Mouse (Mus musculus): ENCODE results near the gene Hcrtr1. TPM values are rescaled to one million over a fixed set of nuclear protein-coding genes. Genes with fewer than 3 reads are reported as not detected.

Hcrtr1 gene
- polyA plus RNA-seq, 1 experiment from 2014 or later, result 0.34 TPM

DNA sequence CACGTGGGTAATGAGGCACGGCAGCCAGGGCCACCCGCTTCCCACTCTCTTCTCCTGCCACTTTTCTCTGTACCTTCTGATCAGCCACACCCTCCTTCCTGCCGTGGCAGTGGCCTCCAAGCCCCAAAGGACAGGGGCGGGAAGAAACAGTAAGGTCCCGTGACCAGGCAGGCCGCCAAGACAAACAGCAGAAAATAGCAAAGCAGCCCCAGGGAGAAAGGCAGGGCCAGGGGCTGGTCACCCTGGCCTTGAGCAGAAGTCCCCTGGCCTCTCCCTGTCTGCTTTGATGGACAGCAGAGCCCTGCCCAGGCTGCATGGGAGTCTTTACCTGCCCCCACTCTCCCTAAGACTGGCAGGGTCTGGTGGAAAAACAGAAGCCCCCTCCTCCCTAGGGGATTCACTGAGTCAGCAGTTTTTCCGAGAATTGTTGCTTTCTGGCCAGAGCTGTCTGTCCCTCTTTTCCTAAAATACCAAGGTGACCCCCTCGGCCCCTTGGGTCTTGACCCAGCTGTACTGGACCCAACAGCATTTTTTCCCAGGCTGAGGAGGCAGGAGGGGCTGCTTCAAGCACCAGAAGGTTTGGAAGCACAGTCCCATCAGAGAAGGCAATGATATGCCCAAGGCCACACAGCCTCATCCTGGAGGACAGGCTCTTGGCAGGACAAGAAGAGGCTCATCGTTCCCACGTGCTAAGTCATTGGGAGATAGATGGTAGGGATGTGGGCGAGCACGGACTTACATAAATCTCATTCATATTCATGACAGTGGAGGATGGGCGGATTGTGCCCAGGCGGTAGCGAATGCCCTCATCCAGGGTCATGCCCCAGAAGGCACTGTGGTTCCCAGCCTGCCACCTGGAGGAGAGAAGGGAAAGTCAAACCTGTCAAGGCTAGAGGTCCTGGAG lies 29.4 kb upstream of the Hcrtr1 start:
- DNase-seq (ENCODE audit: low spot score), result no peak

GRCm38 (mm10) chr4:130167814-130168213 lies 28.7 kb upstream of the Hcrtr1 start:
- no peak for DNase-seq (ENCODE audit: low spot score)

GRCm38 (mm10) chr4:130167321-130167720 lies 28.2 kb upstream of the Hcrtr1 start:
- DNase-seq (ENCODE audit: low spot score), result no peak

GRCm38 (mm10) chr4:130166592-130166991 lies 27.4 kb upstream of the Hcrtr1 start:
- DNase-seq (ENCODE audit: low spot score), result no peak

- no peak for DNase-seq (ENCODE audit: low spot score)
Observed at GRCm38 (mm10) chr4:130166061-130166460, 26.9 kb upstream of the Hcrtr1 start.

- no peak for DNase-seq (ENCODE audit: low spot score)
Observed at GRCm38 (mm10) chr4:130164121-130164520, 25.0 kb upstream of the Hcrtr1 start.

DNA sequence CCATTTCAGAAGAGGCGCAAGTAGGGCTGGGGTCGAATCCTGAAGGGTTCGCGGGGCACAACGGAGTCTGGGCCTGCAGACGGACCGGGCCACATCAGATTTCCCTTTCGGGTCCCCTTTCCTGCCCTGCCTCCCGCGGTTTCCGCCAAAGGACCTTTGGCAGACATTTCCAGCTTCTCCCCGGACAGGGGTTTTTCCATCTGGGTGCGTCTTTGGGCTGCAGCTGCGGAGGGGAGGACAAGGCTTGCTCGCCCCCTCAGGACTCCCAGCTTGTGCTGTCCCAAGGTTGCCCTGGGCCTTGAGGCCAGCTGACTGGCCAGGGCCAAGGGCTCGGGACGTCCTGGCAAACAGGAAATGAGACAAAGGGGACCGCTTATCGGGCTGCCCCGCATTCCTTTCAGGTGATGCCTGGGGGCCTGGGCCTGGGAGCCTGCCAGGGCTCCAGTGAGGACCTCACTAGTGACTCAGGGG lies 24.3 kb upstream of the Hcrtr1 start:
- no peak for DNase-seq (ENCODE audit: low spot score)

- DNase-seq (ENCODE audit: low spot score), result no peak
Observed at GRCm38 (mm10) chr4:130161349-130161748, 22.2 kb upstream of the Hcrtr1 start.

DNA sequence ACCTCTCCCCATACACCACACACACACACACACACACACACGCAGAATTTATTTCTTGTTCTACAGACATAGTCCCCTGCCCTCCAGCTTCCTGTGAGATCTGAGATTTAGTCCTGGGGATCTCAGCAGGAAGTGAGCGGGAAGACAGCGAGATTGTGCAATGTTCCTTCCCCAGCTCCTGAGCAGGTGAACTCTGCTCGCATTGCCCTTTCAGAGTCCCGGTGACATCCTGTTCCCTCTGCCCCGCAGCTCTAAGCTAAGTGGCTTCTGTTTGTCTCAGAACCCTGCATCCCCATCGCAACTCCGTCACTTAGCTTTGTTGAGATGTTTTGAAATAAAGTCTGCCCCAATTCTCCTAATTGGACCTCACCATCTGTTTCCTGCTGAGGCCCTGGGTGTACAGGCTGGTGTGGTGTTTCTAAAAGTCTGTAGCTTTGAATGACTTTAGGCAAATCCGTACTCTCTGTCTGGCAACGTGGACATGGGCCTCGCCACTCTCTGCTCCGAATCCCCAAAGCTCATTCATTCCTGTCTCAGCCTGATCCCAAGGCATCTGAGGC lies 17.7 kb upstream of the Hcrtr1 start:
- no peak for DNase-seq (ENCODE audit: low spot score)

- DNase-seq (ENCODE audit: low spot score), result no peak
Observed at GRCm38 (mm10) chr4:130154250-130154649, 15.1 kb upstream of the Hcrtr1 start.

DNA sequence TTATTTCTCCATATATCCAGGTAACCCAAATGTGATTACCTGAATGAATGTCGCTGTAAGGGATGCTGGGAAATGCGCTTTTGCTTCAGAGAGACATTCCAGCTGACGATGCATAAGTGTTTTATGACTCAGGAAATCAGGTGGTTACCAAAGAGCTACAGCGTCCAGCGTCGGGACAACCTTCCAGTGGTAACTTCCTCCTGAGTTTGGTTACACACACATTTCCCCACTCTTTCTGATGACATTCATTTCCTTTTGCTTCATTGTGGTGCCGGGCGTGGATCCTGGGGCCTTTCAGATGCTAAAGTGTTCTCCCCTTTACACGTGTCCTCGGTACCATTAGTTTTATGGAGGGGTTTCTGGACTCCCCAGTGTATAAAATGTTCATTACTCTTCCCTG lies 9.2 kb upstream of the Hcrtr1 start:
- no peak for DNase-seq (ENCODE audit: low spot score)

- no peak for DNase-seq (ENCODE audit: low spot score)
Observed at GRCm38 (mm10) chr4:130141786-130142185, 2.6 kb upstream of the Hcrtr1 start.

GRCm38 (mm10) chr4:130140992-130141402 lies 1.8 kb upstream of the Hcrtr1 start:
- no peak for DNase-seq (ENCODE audit: low spot score)

GRCm38 (mm10) chr4:130138441-130139213 lies 532 bp downstream of the Hcrtr1 start:
- DNase-seq (ENCODE audit: low spot score), result peak; percentile 45

DNA sequence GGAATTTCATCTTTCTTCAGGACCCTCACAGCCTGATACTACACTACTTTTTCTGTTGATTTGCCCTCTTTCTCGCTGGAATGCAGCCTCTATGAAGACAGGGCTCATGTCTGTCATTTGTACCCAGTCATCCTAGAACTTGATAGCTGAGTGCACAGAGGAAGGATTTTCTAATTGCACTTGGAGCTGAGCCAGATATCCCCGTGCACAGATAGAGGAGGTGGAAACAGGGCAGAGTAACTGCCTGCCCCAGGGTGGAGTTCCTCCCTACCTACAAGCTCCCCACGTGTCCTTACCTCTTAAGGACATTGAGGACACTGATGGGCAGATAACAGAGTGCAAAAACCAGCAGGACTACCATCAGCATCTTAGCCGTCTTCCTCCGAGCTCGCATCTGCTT lies 5.8 kb downstream of the Hcrtr1 start:
- no peak for DNase-seq (ENCODE audit: low spot score)

- no peak for DNase-seq (ENCODE audit: low spot score)
Observed at GRCm38 (mm10) chr4:130131448-130132105, 7.6 kb downstream of the Hcrtr1 start.

GRCm38 (mm10) chr4:130130641-130131350 lies 8.4 kb downstream of the Hcrtr1 start:
- no peak for DNase-seq (ENCODE audit: low spot score)

GRCm38 (mm10) chr4:130130082-130130481 lies 9.1 kb downstream of the Hcrtr1 start:
- DNase-seq (ENCODE audit: low spot score), result no peak

DNA sequence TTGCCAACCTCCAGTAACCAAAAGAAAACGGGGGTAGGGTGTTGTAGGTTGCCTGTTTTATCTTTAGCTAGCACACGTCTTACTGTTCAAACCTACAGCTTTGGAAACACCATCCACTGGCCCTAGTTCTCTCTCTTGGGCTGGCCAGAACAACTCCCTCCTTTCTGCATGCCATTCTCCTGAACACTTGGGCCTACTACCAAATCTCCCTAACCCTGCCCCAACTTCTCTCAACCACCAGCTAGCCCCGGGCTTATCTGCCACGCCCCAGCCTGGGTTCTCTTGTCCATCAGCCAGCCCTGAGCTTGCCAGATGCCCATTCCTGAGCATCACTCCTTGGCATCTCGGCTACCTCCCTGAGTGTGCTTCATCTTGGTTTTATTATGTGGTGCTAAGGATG lies 10.3 kb downstream of the Hcrtr1 start:
- no peak for DNase-seq (ENCODE audit: low spot score)

- DNase-seq (ENCODE audit: low spot score), result no peak
Observed at GRCm38 (mm10) chr4:130125935-130126334, 13.2 kb downstream of the Hcrtr1 start.

- DNase-seq (ENCODE audit: low spot score), result no peak
Observed at GRCm38 (mm10) chr4:130125164-130125563, 14.0 kb downstream of the Hcrtr1 start.

All from thymus, postnatal 0 days (tissue).